Mouse (Mus musculus) lung, embryonic 14.5 days (tissue): ENCODE measurements around the gene Sema4a. TPM values are rescaled to one million over a fixed set of nuclear protein-coding genes. Genes with fewer than 3 reads are reported as not detected.

Experiments used
- ATAC-seq: fragments of 200-750 bp; cut with Nextera tagmentation; 2 replicates; pipeline ENCODE4 v1.8.0; 2017; ENCODE audit warnings: mild to moderate bottlenecking, moderate TSS enrichment, moderate library complexity; ENCODE audit not compliant: insufficient read depth
- DNase-seq: peaks from one replicate; pipeline ENCODE4 v3.0.0-alpha.2; 2015
- H3K27ac ChIP-seq: fragments of 300-500 bp; sonication (generic); 2 replicates; pipeline ENCODE4 v1.5.1; 2014; ENCODE audit warnings: low read depth, mild to moderate bottlenecking, moderate library complexity
- H3K27me3 ChIP-seq: fragments of 300-500 bp; sonication (generic); 2 replicates; pipeline ENCODE4 v1.6.1; 2014; ENCODE audit warnings: low read length, control low read depth; ENCODE audit not compliant: insufficient read depth
- H3K36me3 ChIP-seq: fragments of 300-500 bp; sonication (generic); 2 replicates; pipeline ENCODE4 v1.6.1; 2014; ENCODE audit warnings: control low read depth; ENCODE audit not compliant: insufficient read depth
- H3K4me1 ChIP-seq: fragments of 300-500 bp; sonication (generic); 2 replicates; pipeline ENCODE4 v1.6.1; 2014; ENCODE audit warnings: antibody characterized with exemption, control low read depth; ENCODE audit not compliant: insufficient read depth
- H3K4me2 ChIP-seq: fragments of 300-500 bp; sonication (generic); 2 replicates; pipeline ENCODE4 v1.6.1; 2014; ENCODE audit warnings: mild to moderate bottlenecking
- H3K4me3 ChIP-seq: fragments of 300-500 bp; sonication (generic); 2 replicates; pipeline ENCODE4 v1.5.1; 2014; ENCODE audit warnings: low read depth, low read length
- H3K9ac ChIP-seq: fragments of 300-500 bp; sonication (generic); 2 replicates; pipeline ENCODE4 v1.6.1; 2014
- H3K9me3 ChIP-seq: fragments of 300-500 bp; sonication (generic); 2 replicates; pipeline ENCODE4 v1.6.1; 2016; ENCODE audit warnings: low read depth, low read length, control low read depth
- CTCF ChIP-seq: IDR thresholded peaks from 2 replicates; pipeline ENCODE4 v1.5.1; 2016; ENCODE audit warnings: antibody characterized with exemption, low read depth
- WGBS: fragments of 180-500 bp; shearing (Covaris S2); extraction: QIAGEN DNeasy Blood & Tissue Kit; methylation state at CpG from one replicate; pipeline ENCODE4 v1.1.7; 2014; 5-methylcytosine and 5-hydroxymethylcytosine counted together
- polyA plus RNA-seq: library from polyadenylated mRNA; unstranded; fragments of >200 nt; fragmentation: Nextera tagmentation; extraction: Ambion mirVana; gene quantifications from 2 replicates; pipeline ENCODE4 v1.2.1, GENCODE M21; 2014

The Sema4a gene
- polyA plus RNA-seq, 1 experiment from 2014 or later: 2.8 TPM

- WGBS: 60% methylated on average over 12 of the region's 12 CpGs
- H3K4me1 ChIP-seq: peaks cover 7% of the 10 kb centered on the region; the same call in 1 of the 2 replicates
- no peak overlapping the region for H3K4me3 ChIP-seq
- H3K27me3 ChIP-seq: no peaks in the 10 kb centered on the region
- H3K9ac ChIP-seq: no peak overlapping the region
- no peak for DNase-seq
- no peak overlapping the region for H3K27ac ChIP-seq
- no peak for ATAC-seq
- no peak overlapping the region for H3K4me2 ChIP-seq
- H3K36me3 ChIP-seq: no peaks in the 10 kb centered on the region
- TF ChIP-seq CTCF: no peak
- no peaks in the 10 kb centered on the region for H3K9me3 ChIP-seq
Measured at GRCm38 (mm10) chr3:88450379-88451131, 10.4 kb downstream of the Sema4a start.

- peak; percentile 78 for ATAC-seq
Measured at GRCm38 (mm10) chr3:88449395-88450023, 11.5 kb downstream of the Sema4a start.

GRCm38 (mm10) chr3:88448443-88448842 is 12.5 kb downstream of the Sema4a start:
- 83% methylated on average over 8 of the region's 8 CpGs for WGBS
- no peak for DNase-seq
- no peaks in the 10 kb centered on the region for H3K36me3 ChIP-seq
- no peak overlapping the region for H3K27ac ChIP-seq
- H3K4me2 ChIP-seq: no peak overlapping the region
- no peaks in the 10 kb centered on the region for H3K27me3 ChIP-seq
- ATAC-seq: no peak
- TF ChIP-seq CTCF: no peak
- peaks cover 7% of the 10 kb centered on the region; the same call in 1 of the 2 replicates for H3K4me1 ChIP-seq
- no peak overlapping the region for H3K4me3 ChIP-seq
- no peaks in the 10 kb centered on the region for H3K9me3 ChIP-seq
- H3K9ac ChIP-seq: no peak overlapping the region; the same call in 1 of the 2 replicates

More at GRCm38 (mm10) chr3:88449395-88450023, 11.5 kb downstream of the Sema4a start:
- Histone ChIP-seq H3K9ac (peak overlapping the region; percentile 52), H3K4me2 (peak overlapping the region; percentile 62), H3K9me3 (no peaks in the 10 kb centered on the region), H3K27ac (peak overlapping the region; percentile 18; the same call in 1 of the 2 replicates), H3K4me1 (peaks cover 7% of the 10 kb centered on the region; the same call in 1 of the 2 replicates), H3K36me3 (no peaks in the 10 kb centered on the region), H3K4me3 (peak overlapping the region; percentile 32), H3K27me3 (no peaks in the 10 kb centered on the region)
- peak; percentile 73 for DNase-seq
- WGBS: 7% methylated on average over 21 of the region's 21 CpGs
- no peak for TF ChIP-seq CTCF

DNA sequence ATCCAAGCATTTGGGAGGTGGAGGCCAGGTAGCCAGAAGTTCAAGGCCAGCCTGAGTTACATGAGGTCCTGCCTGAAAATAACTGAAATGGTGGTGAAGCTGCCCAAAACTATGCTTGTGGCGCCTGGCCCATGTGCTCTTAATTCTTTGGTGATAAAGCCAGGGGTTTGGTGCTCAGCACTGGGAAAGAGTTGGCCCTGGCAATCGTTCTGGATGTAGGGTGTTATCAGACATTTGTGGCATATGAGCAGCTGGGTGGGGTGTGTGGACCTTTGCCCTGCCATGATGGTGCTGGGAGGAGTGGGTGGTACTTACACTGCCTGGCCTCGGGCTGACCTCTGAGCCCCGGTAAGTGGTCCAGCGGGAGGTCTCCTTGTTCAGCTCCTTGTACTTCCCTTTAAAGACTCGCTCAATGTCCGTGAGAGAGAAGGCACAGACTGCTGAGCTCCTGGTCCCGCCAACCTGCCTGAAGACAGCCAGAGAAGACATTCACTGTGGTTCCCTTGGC is 13.3 kb downstream of the Sema4a start:
- TF ChIP-seq CTCF: no peak
- H3K4me2 ChIP-seq: no peak overlapping the region
- 47% methylated on average over 8 of the region's 8 CpGs for WGBS
- no peak for DNase-seq
- H3K27ac ChIP-seq: no peak overlapping the region
- H3K9me3 ChIP-seq: no peaks in the 10 kb centered on the region
- no peak overlapping the region for H3K9ac ChIP-seq
- H3K36me3 ChIP-seq: no peaks in the 10 kb centered on the region
- no peak overlapping the region for H3K4me3 ChIP-seq
- ATAC-seq: no peak
- H3K4me1 ChIP-seq: peaks cover 7% of the 10 kb centered on the region; the same call in 1 of the 2 replicates
- no peaks in the 10 kb centered on the region for H3K27me3 ChIP-seq

DNA sequence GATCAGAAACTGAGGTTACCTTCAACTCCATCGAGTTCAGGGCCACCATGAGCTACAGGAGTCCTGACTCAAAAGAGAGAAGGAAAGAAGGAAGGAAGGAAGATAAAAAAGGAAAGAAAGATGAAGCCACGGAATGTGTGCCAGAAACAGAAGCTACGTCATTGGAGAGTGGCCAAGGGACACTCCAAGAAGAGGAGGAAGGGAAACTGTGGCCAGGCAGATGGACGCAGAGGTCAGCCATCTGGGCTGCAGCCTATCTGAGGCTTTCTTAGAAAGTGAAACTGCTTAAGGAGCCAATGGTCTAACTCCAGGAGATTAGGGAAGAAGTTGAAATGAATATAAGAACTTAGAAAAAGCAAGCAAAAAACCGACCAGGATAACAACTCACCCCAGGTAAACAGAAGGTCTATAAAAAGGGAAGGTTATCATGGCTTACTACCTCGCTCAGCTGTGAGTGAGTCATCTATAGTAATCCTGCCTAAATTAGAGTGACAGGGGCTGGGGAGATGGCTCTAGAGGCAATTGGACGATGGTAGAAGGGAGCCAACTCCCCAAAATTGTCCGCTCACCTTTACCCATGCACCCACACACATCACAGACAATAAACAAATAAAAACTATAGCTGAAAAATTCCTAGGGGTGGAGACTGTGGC is 14.4 kb downstream of the Sema4a start:
- H3K9me3 ChIP-seq: no peaks in the 10 kb centered on the region
- no peak overlapping the region for H3K4me3 ChIP-seq
- ATAC-seq: no peak
- no peak overlapping the region for H3K27ac ChIP-seq
- H3K9ac ChIP-seq: no peak overlapping the region
- peaks cover 7% of the 10 kb centered on the region; the same call in 1 of the 2 replicates for H3K4me1 ChIP-seq
- no peak for TF ChIP-seq CTCF
- WGBS: 56% methylated on average over 8 of the region's 8 CpGs
- no peak overlapping the region for H3K4me2 ChIP-seq
- no peaks in the 10 kb centered on the region for H3K36me3 ChIP-seq
- DNase-seq: peak; percentile 62
- H3K27me3 ChIP-seq: no peaks in the 10 kb centered on the region

GRCm38 (mm10) chr3:88442888-88443287 is 18.1 kb downstream of the Sema4a start:
- H3K9me3 ChIP-seq: no peaks in the 10 kb centered on the region
- H3K27ac ChIP-seq: no peak overlapping the region
- DNase-seq (no peak), ATAC-seq (no peak)
- H3K27me3 ChIP-seq: no peaks in the 10 kb centered on the region
- H3K4me3 ChIP-seq: no peak overlapping the region
- H3K4me1 ChIP-seq: no peaks in the 10 kb centered on the region; the same call in 1 of the 2 replicates
- no peaks in the 10 kb centered on the region for H3K36me3 ChIP-seq
- 64% methylated on average over 7 of the region's 7 CpGs for WGBS
- H3K4me2 ChIP-seq: no peak overlapping the region
- H3K9ac ChIP-seq: no peak overlapping the region
- TF ChIP-seq CTCF: no peak

- H3K9me3 ChIP-seq: no peaks in the 10 kb centered on the region
- H3K4me3 ChIP-seq: no peak overlapping the region
- no peaks in the 10 kb centered on the region; the same call in 1 of the 2 replicates for H3K4me1 ChIP-seq
- ATAC-seq (no peak), DNase-seq (no peak)
- H3K4me2 ChIP-seq: no peak overlapping the region
- 75% methylated on average over 12 of the region's 12 CpGs for WGBS
- no peak for TF ChIP-seq CTCF
- H3K27ac ChIP-seq: no peak overlapping the region
- no peaks in the 10 kb centered on the region for H3K27me3 ChIP-seq
- no peaks in the 10 kb centered on the region for H3K36me3 ChIP-seq
- no peak overlapping the region for H3K9ac ChIP-seq
Measured at GRCm38 (mm10) chr3:88442488-88442887, 18.5 kb downstream of the Sema4a start.
